Mouse (Mus musculus) ovary, postnatal 14 days (tissue): Measurements from ENCODE around the gene Ano10.

Experiments used
- DNase-seq: peaks from one replicate; pipeline ENCODE4 v3.0.0; 2022; ENCODE audit warnings: low spot score

The Ano10 gene

DNA sequence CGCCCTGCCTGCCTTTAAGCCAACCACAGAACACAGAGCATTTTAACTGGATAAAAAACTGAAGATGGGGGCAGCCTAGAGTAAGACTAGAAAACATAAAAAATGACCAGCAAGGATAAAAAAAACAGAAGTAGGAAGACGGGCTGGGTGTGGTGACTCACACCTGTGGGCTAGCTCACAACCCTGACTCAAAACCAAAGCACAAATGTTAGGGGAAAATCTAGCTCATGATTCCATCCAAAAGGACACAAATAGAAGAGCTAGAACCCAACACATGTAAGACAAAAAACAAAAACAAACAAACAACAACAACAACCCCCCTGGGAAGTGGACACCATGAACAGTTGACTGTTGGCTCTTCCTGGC is 49.4 kb downstream of the Ano10 start:
- DNase-seq = no peak

GRCm38 (mm10) chr9:122244080-122244799 is 50.0 kb downstream of the Ano10 start:
- peak; percentile 47 for DNase-seq

- DNase-seq = no peak
Measured at GRCm38 (mm10) chr9:122243297-122243696, 50.9 kb downstream of the Ano10 start.

DNA sequence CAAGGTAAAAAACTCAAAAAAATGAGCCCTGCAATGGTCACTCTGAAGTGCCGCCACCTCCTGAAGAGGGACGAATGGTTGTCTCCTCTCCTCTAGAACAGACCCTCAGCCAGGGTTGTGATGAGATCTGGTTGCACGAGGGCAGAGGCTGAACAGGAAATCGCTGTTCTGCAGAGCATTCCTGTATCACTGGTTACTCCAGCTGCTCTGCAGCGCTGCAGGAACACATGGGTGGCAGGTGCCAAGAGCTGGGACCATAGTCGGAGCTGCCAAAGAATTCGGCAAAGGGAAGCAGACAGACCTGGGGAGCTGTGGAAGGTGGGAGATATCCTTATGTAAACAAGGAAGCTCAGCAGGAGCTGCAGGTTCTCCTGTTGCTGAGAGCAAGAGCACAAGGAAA is 51.4 kb downstream of the Ano10 start:
- no peak for DNase-seq

DNA sequence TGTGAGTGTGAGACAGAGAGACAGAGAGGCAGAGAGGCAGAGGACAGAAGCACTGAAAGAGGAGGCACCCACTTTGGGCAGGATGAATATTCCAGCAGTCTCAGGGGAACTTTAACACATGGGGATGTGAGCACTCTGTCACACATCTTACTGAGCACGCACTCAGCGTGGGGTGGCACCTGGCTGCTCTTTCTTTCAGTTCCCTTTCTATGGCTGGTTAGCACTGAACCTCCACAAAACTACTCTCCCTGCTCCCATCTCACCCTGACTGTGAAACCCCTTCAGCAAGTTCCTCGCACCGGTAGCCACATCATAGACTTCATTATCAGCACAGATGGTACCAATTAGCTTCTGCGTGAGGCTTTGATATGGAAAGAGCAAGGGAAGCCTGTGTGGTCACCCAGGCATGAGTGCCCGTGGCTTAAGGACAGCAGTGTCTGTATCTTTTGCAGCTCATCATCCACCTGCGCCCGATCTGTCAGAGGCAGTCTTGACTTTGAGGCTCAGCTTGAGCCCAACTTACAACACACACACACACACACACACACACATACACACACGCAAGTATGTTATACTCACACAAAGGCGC is 52.3 kb downstream of the Ano10 start:
- DNase-seq = no peak

- no peak for DNase-seq
Measured at GRCm38 (mm10) chr9:122240629-122241199, 53.5 kb downstream of the Ano10 start.

DNA sequence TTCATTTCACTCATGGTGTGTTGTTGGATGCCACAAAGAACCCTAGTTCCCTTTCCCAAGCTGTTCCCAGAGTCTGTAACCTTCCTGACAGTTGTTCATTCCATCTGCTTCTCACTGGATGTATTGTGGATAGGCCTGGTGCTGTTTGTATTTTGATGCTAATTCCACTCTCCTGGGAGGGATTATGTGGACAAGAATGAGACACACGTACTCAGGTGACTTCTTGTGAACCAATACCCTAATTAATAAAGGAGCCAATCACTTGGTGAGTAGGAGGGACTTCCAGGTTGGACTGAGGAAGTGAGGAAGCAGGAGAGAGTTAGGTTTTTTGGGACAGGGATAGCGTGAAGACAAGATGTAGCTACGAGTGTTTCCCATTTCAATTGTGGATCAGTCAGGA is 59.5 kb downstream of the Ano10 start:
- no peak for DNase-seq

DNA sequence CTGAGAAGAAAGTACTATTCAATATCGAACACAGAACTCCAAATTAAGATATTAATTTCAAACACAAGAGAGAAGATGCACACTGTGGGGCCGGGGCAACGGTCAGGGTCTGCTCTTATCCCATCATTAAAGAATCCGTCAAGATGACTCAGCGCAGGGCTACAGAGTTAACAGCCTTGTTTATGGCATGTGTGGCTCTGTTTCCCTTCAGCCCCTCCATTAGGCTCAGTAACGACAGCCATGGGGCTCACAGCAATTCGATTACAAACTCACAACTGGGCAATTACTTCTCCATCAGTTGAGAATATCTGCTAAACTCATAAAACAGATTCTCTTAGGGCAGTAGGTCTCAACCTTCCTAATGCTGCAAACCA is 60.3 kb downstream of the Ano10 start:
- DNase-seq = no peak

DNA sequence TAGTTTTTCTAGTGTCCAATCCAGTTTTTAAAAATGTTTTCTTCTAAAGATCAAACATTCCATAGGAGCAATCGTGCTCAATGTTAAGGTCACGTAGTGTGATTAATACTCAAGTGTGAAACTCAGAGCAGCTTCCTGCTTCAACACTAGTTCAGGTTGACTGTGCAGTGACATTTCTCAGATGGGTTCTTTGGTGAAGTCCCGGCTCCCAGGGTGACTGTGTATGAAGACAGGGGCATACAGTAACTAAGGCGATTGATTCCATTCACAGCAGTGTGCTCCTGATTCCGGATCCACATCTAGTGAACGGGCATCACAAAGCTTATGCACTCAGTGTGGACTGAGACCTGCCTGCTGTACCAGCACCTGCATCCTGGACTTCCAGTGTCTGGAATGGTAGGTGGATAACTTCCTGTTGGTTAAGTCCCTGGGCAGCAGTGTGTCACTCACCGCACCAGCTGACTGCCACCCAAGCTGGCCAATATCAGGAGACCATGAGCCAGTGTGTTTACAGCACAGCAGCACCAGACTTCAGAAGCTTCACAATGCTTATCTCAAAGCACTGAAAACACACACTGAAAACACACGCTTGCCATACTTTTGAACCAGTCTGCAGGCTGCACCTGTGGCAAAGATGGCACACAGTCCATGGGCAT is 60.8 kb downstream of the Ano10 start:
- no peak for DNase-seq

GRCm38 (mm10) chr9:122232912-122233311 is 61.3 kb downstream of the Ano10 start:
- DNase-seq = no peak

GRCm38 (mm10) chr9:122230701-122231100 is 63.5 kb downstream of the Ano10 start:
- DNase-seq = no peak

DNA sequence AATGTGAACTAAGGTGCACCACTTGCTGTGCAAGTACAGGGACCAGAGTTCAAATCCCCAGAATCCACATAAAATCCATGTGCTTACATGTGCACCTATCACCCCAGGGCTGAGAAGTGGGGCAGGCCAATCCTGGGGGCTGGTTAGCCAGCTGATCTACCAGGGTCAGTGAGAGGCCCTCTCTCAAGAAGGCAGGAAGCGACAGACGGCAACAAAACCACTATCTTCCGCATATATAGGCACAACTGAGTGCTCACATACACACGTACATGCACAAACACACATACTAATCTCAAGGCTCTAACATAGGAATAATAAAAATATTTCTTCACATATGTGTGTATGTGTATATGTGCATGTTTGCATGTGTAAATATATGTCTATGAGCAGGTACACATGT is 67.8 kb downstream of the Ano10 start:
- no peak for DNase-seq

- peak; percentile 23 for DNase-seq
Measured at GRCm38 (mm10) chr9:122225309-122225708, 68.9 kb downstream of the Ano10 start.

DNA sequence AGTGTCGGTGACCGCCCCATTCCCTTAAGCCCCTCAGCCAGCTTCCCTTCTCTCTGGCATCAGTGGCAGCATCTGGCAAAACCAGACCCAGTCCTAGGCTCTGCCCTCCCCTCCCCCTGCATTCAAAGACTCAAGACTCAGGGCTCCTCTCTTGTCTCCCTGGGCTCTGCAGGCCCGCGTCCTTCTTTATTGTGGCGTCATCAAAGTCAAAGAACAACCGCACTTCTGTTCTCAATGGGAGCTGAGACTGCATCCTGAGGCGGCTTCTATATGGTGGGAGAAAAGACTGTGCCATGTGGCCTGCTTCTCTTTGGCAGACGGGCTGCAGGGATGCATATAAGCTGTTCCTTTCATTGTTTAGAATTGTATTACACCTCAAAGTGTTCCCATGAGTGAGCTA is 71.2 kb downstream of the Ano10 start:
- no peak for DNase-seq

DNA sequence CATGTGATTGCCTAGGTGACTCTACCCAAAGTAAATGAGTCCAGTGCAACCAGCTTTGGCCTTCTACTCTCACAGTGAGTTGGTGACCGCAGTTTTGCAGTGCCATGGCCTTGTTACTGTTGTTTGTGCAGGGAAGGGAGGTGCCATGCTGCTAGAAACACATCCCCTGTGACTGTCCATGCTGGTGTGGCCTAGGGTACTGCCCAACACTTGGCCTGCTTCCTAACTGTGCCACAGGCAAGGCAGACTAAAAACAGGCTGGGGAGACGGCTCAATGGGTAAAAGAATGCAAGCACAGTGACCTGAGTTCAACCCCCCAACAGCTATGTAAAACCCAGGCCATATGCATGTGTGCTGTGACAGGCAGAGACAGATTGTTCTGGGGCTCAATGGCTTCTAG is 74.3 kb downstream of the Ano10 start:
- DNase-seq = no peak

- DNase-seq = no peak
Measured at GRCm38 (mm10) chr9:122216945-122217529, 77.2 kb downstream of the Ano10 start.

DNA sequence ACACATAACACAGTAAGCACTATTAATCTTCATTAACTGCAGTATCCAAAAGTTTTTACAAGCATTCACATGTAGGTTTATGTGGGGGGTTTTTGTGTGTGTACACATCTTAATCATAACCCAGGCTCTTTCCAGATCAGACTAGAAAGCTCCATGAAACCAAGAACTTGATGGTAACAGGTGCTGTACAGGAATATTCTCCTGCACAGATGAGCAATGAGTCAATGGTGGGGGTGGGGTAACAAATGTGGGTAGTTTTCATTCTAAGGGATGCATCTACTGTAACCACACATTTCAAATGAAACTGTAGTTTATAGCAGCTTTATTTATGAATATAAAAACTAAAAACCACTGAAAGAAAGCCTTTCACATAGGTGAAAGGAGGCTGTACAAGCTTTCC is 79.1 kb downstream of the Ano10 start:
- no peak for DNase-seq

- no peak for DNase-seq
Measured at GRCm38 (mm10) chr9:122208311-122208710, 85.9 kb downstream of the Ano10 start.

DNA sequence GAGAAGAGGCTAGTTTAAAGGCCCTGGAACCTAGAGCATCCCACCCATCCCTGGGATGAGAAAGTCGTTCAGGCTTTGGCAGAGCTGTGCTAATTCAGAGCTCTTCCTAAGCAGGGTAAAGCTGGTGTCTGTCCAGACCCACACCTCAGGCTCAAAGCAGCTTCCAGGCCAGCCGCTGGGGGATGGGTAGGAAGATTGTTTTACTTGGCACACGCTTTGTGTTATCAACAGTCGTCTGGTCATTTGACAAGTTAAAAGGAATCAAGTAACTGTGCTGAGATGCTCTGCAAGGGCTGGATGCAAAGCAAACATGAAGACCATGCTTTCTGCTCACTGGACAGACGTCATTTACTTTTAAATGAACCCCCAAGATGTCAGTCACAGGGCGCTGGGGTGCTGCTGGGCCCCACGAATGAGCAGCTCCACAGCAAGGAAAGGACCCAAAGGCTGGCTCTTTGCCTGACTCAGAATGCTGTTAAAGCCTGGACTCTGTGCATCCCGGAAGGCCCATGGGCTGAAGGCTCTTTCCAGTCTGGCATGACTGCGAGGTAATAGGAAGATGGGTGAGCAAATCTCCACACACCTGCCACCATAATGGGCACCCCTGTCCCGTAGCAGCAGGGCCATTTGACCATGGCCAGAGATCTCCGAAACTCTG is 88.6 kb downstream of the Ano10 start:
- peak; percentile 36 for DNase-seq

GRCm38 (mm10) chr9:122204508-122204907 is 89.7 kb downstream of the Ano10 start:
- DNase-seq = no peak

- DNase-seq = peak; percentile 52
Measured at GRCm38 (mm10) chr9:122199253-122199652, 95.0 kb downstream of the Ano10 start.

GRCm38 (mm10) chr9:122198621-122199020 is 95.6 kb downstream of the Ano10 start:
- no peak for DNase-seq
